Mouse (Mus musculus): ENCODE results near the gene Phf21b. TPM values are rescaled to one million over a fixed set of nuclear protein-coding genes. Genes with fewer than 3 reads are reported as not detected.

The Phf21b gene
- polyA plus RNA-seq, 1 experiment: 0.90 TPM

GRCm38 (mm10) chr15:84763423-84763812 lies 92.4 kb downstream of the Phf21b start:
- H3K4me1 ChIP-seq (ENCODE audit: control insufficient read depth, insufficient read depth, low read length): no peaks in the 10 kb centered on the region
- no peak for TF ChIP-seq POLR2A (IDR thresholded peaks at IDR 0.05; ENCODE audit: low read depth, low read length)
- no peak for TF ChIP-seq CTCF (IDR thresholded peaks at IDR 0.05; ENCODE audit: borderline replicate concordance, insufficient read depth, low read length)
- H3K27ac ChIP-seq (ENCODE audit: insufficient read depth, low read length): no peak overlapping the region
- no peak overlapping the region for H3K4me3 ChIP-seq (ENCODE audit: insufficient read depth, low read length)

GRCm38 (mm10) chr15:84762712-84763422 lies 93.0 kb downstream of the Phf21b start:
- Histone ChIP-seq H3K27ac (ENCODE audit: insufficient read depth, low read length) (no peak overlapping the region), H3K4me1 (ENCODE audit: control insufficient read depth, insufficient read depth, low read length) (no peaks in the 10 kb centered on the region), H3K4me3 (ENCODE audit: insufficient read depth, low read length) (no peak overlapping the region)
- TF ChIP-seq CTCF (IDR thresholded peaks at IDR 0.05; ENCODE audit: borderline replicate concordance, insufficient read depth, low read length) (no peak), POLR2A (IDR thresholded peaks at IDR 0.05; ENCODE audit: low read depth, low read length) (no peak)

GRCm38 (mm10) chr15:84758493-84758892 lies 97.4 kb downstream of the Phf21b start:
- H3K4me1 ChIP-seq (ENCODE audit: control insufficient read depth, insufficient read depth, low read length): no peaks in the 10 kb centered on the region
- no peak overlapping the region for H3K27ac ChIP-seq (ENCODE audit: insufficient read depth, low read length)
- no peak for TF ChIP-seq POLR2A (IDR thresholded peaks at IDR 0.05; ENCODE audit: low read depth, low read length)
- peak; percentile 60; the same call in 1 of the 2 replicates for TF ChIP-seq CTCF (IDR thresholded peaks at IDR 0.05; ENCODE audit: borderline replicate concordance, insufficient read depth, low read length)
- no peak overlapping the region for H3K4me3 ChIP-seq (ENCODE audit: insufficient read depth, low read length)

- Histone ChIP-seq H3K4me3 (ENCODE audit: insufficient read depth, low read length) (no peak overlapping the region), H3K27ac (ENCODE audit: insufficient read depth, low read length) (no peak overlapping the region), H3K4me1 (ENCODE audit: control insufficient read depth, insufficient read depth, low read length) (no peaks in the 10 kb centered on the region)
- TF ChIP-seq POLR2A (IDR thresholded peaks at IDR 0.05; ENCODE audit: low read depth, low read length) (no peak), CTCF (IDR thresholded peaks at IDR 0.05; ENCODE audit: borderline replicate concordance, insufficient read depth, low read length) (no peak)
Observed at GRCm38 (mm10) chr15:84756426-84756825, 99.4 kb downstream of the Phf21b start.

- H3K4me1 ChIP-seq (ENCODE audit: control insufficient read depth, insufficient read depth, low read length): no peaks in the 10 kb centered on the region
- H3K27ac ChIP-seq (ENCODE audit: insufficient read depth, low read length): no peak overlapping the region
- peak; percentile 75 for TF ChIP-seq CTCF (IDR thresholded peaks at IDR 0.05; ENCODE audit: borderline replicate concordance, insufficient read depth, low read length)
- TF ChIP-seq POLR2A (IDR thresholded peaks at IDR 0.05; ENCODE audit: low read depth, low read length): no peak
- H3K4me3 ChIP-seq (ENCODE audit: insufficient read depth, low read length): no peak overlapping the region
Observed at GRCm38 (mm10) chr15:84754987-84755386, 100.9 kb downstream of the Phf21b start.

GRCm38 (mm10) chr15:84745831-84746230 lies 110.0 kb downstream of the Phf21b start:
- H3K27ac ChIP-seq (ENCODE audit: insufficient read depth, low read length): no peak overlapping the region
- H3K4me3 ChIP-seq (ENCODE audit: insufficient read depth, low read length): no peak overlapping the region
- no peak for TF ChIP-seq POLR2A (IDR thresholded peaks at IDR 0.05; ENCODE audit: low read depth, low read length)
- H3K4me1 ChIP-seq (ENCODE audit: control insufficient read depth, insufficient read depth, low read length): no peaks in the 10 kb centered on the region

GRCm38 (mm10) chr15:84744308-84744707 lies 111.5 kb downstream of the Phf21b start:
- no peak for TF ChIP-seq CTCF (IDR thresholded peaks at IDR 0.05; ENCODE audit: borderline replicate concordance, insufficient read depth, low read length)
- no peak for TF ChIP-seq POLR2A (IDR thresholded peaks at IDR 0.05; ENCODE audit: low read depth, low read length)

GRCm38 (mm10) chr15:84743347-84743746 lies 112.5 kb downstream of the Phf21b start:
- Histone ChIP-seq H3K27ac (ENCODE audit: insufficient read depth, low read length) (no peak overlapping the region), H3K4me1 (ENCODE audit: control insufficient read depth, insufficient read depth, low read length) (no peaks in the 10 kb centered on the region), H3K4me3 (ENCODE audit: insufficient read depth, low read length) (no peak overlapping the region)
- TF ChIP-seq CTCF (IDR thresholded peaks at IDR 0.05; ENCODE audit: borderline replicate concordance, insufficient read depth, low read length): no peak
- no peak for TF ChIP-seq POLR2A (IDR thresholded peaks at IDR 0.05; ENCODE audit: low read depth, low read length)

More at GRCm38 (mm10) chr15:84744308-84744707, 111.5 kb downstream of the Phf21b start:
- Histone ChIP-seq H3K4me1 (ENCODE audit: control insufficient read depth, insufficient read depth, low read length) (no peaks in the 10 kb centered on the region), H3K4me3 (ENCODE audit: insufficient read depth, low read length) (no peak overlapping the region), H3K27ac (ENCODE audit: insufficient read depth, low read length) (no peak overlapping the region)

GRCm38 (mm10) chr15:84741573-84741972 lies 114.3 kb downstream of the Phf21b start:
- Histone ChIP-seq H3K4me1 (ENCODE audit: control insufficient read depth, insufficient read depth, low read length) (no peaks in the 10 kb centered on the region), H3K27ac (ENCODE audit: insufficient read depth, low read length) (no peak overlapping the region), H3K4me3 (ENCODE audit: insufficient read depth, low read length) (no peak overlapping the region)
- no peak for TF ChIP-seq POLR2A (IDR thresholded peaks at IDR 0.05; ENCODE audit: low read depth, low read length)
- no peak for TF ChIP-seq CTCF (IDR thresholded peaks at IDR 0.05; ENCODE audit: borderline replicate concordance, insufficient read depth, low read length)

- no peak overlapping the region for H3K27ac ChIP-seq (ENCODE audit: insufficient read depth, low read length)
- no peaks in the 10 kb centered on the region for H3K4me1 ChIP-seq (ENCODE audit: control insufficient read depth, insufficient read depth, low read length)
- H3K4me3 ChIP-seq (ENCODE audit: insufficient read depth, low read length): no peak overlapping the region
- no peak for TF ChIP-seq POLR2A (IDR thresholded peaks at IDR 0.05; ENCODE audit: low read depth, low read length)
- no peak for TF ChIP-seq CTCF (IDR thresholded peaks at IDR 0.05; ENCODE audit: borderline replicate concordance, insufficient read depth, low read length)
Observed at GRCm38 (mm10) chr15:84738246-84738645, 117.6 kb downstream of the Phf21b start.

Measured in embryonic fibroblast, embryonic 13.5 days (primary cell).